ENCODE assay signal across 8 mouse cellular contexts in the genomic region with DNA sequence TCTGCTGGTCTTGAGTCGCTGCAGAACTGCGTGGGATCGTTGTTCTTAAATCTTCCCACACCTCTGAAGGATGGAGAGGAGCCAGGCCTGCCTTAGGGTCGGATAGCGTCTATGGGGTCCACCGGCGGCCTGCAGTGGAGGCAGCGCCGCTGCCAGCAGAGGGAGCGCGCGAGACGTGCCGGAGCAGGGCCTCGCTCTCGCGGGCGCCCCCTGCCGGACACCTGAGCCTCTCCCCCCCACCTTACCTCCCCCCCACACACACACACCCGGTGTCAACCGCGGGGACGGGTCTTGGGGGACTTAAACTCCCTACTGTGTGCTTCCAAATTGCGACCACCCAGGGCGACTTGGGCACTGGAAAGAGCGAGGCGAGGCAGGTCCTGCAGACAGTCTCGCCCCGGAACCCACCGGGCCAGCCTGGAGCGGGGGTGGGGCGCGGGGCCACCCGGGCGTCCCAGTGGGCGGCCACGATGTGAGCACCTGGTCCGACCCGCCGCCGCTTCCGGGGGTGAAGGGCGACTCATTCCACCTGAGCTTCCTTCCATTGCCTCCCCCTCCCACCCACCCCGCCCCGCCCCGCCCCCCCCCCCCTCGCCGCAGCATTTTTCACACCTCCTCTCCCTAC. TPM values are rescaled to one million over a fixed set of nuclear protein-coding genes. Genes with fewer than 3 reads are reported as not detected.
A peak's percentile ranks its signal among the peaks of the same experiment; 100 is the strongest.
DNase-seq lines count a peak whose midpoint lies in the region; TF ChIP-seq lines count a peak whose summit lies in the region.

No protein-coding gene starts in this region.

- 2% methylated on average over 38 of the region's 48 CpGs for WGBS in midbrain, embryonic 10.5 days
- WGBS in small intestine, adult 2 months = 2% methylated on average over 42 of the region's 48 CpGs

- TF ChIP-seq CTCF in cortical plate, adult 2 months (IDR thresholded peaks at IDR 0.05; ENCODE audit: extremely low read depth, insufficient read depth, low read length) = peak; percentile 74
- TF ChIP-seq CTCF in small intestine, adult 2 months (IDR thresholded peaks at IDR 0.05; ENCODE audit: extremely low read depth, insufficient read length, insufficient replicate concordance, low read depth, low read length) = peak; percentile 100

- H3K9me3 ChIP-seq in midbrain, embryonic 10.5 days (replicated peaks) = no peaks in the 10 kb centered on the region

- peaks cover 80% of the 10 kb centered on the region for H3K27me3 ChIP-seq in midbrain, embryonic 10.5 days (ENCODE audit: low read depth, poor library complexity, severe bottlenecking)
- H3K27me3 ChIP-seq in small intestine, adult 2 months (ENCODE audit: control insufficient read depth, insufficient read depth, low read length) = peaks cover 21% of the 10 kb centered on the region

- TF ChIP-seq POLR2A in cortical plate, adult 2 months (IDR thresholded peaks at IDR 0.05; ENCODE audit: extremely low read depth, insufficient read depth, low read length) = no peak
- TF ChIP-seq POLR2A in small intestine, adult 2 months (IDR thresholded peaks at IDR 0.05; ENCODE audit: low read depth, low read length) = no peak

- DNase-seq in adrenal gland, adult (ENCODE audit: inconsistent age in 2 of 2, low spot score in 1 of 2) = peak; percentile 78 to 91
- DNase-seq in adrenal gland, adult 8-10 months = no peak
- DNase-seq in gastrocnemius, postnatal 14 days = peak; percentile 89
- DNase-seq in induced T-regulatory cell, adult 2 months (ENCODE audit: low read depth) = peak; percentile 87
- peak; percentile 88 for DNase-seq in left cerebral cortex, postnatal 4 days
- peak; percentile 83 for DNase-seq in midbrain, embryonic 10.5 days (ENCODE audit: low spot score)

- peak overlapping the region; percentile 10; the same call in 1 of the 2 replicates for H3K4me3 ChIP-seq in cortical plate, adult 2 months (ENCODE audit: insufficient read depth, low read length)
- peak overlapping the region; percentile 45 for H3K4me3 ChIP-seq in midbrain, embryonic 10.5 days
- H3K4me3 ChIP-seq in small intestine, adult 2 months (ENCODE audit: low read depth, low read length) = peak overlapping the region; percentile 66

- no peak overlapping the region for H3K27ac ChIP-seq in cortical plate, adult 2 months (ENCODE audit: insufficient read depth, low read length)
- H3K27ac ChIP-seq in midbrain, embryonic 10.5 days (replicated peaks) = no peak overlapping the region
- no peak overlapping the region for H3K27ac ChIP-seq in small intestine, adult 2 months (ENCODE audit: insufficient read depth, low read depth, low read length)

- H3K4me1 ChIP-seq in cortical plate, adult 2 months (ENCODE audit: control insufficient read depth, insufficient read depth, low read length) = no peaks in the 10 kb centered on the region
- peaks cover 29% of the 10 kb centered on the region for H3K4me1 ChIP-seq in midbrain, embryonic 10.5 days
- peaks cover 10% of the 10 kb centered on the region for H3K4me1 ChIP-seq in small intestine, adult 2 months (ENCODE audit: control insufficient read depth, insufficient read depth, insufficient read length, low read length)

- intact Hi-C loops in gastrocnemius, postnatal 14 days (cut with DNase I; ENCODE audit: low total_unique reads) = no loop called here
- intact Hi-C loops in left cerebral cortex, postnatal 4 days (cut with DNase I) = loop anchor here (5.0 kb wide), 1 partner anchor 125 kb away; no protein-coding TSS in a partner anchor

- no peaks in the 10 kb centered on the region for H3K36me3 ChIP-seq in midbrain, embryonic 10.5 days
- no peaks in the 10 kb centered on the region for H3K36me3 ChIP-seq in small intestine, adult 2 months (ENCODE audit: control insufficient read depth, insufficient read depth, low read length)

RNA-seq across cellular contexts. Expression of a gene that starts 15.4 kb away (rescaled TPM):
- total RNA-seq in adrenal gland, adult 8-10 months (2022) = 10 to 100 TPM; 14.3 to 22.9 (median 15.7) TPM
- polyA plus RNA-seq in cortical plate, adult 2 months (2012; rRNA removed) = 19.5 and 19.9 TPM in 2 replicates
- 10 to 100 TPM; 10.6 to 11.6 TPM for total RNA-seq in gastrocnemius, postnatal 14 days (2021)
- 10 to 100 TPM; 26.4 to 27.4 TPM for total RNA-seq in left cerebral cortex, postnatal 4 days (2021)
- polyA plus RNA-seq in midbrain, embryonic 10.5 days (2016; fragmentation: Nextera tagmentation; extraction: Ambion mirVana) = 24.6 and 26.4 TPM in 2 replicates
- polyA plus RNA-seq in small intestine, adult 2 months (2012; rRNA removed) = 9.1 and 9.8 TPM in 2 replicates

RNA-seq across cellular contexts. Expression of a gene that starts 57.3 kb away (rescaled TPM):
- total RNA-seq in adrenal gland, adult 8-10 months (2022) = 100 to 1,000 TPM in 1 of 4 experiments, 10 to 100 TPM in 3; 74.3 to 104 (median 93.3) TPM
- polyA plus RNA-seq in cortical plate, adult 2 months (2012; rRNA removed) = 72.1 and 74.4 TPM in 2 replicates
- 10 to 100 TPM; 29.9 to 41.5 TPM for total RNA-seq in gastrocnemius, postnatal 14 days (2021)
- 100 to 1,000 TPM; 219 to 230 TPM for total RNA-seq in left cerebral cortex, postnatal 4 days (2021)
- polyA plus RNA-seq in midbrain, embryonic 10.5 days (2016; fragmentation: Nextera tagmentation; extraction: Ambion mirVana) = 194 and 206 TPM in 2 replicates
- 1.5 and 2.8 TPM in 2 replicates for polyA plus RNA-seq in small intestine, adult 2 months (2012; rRNA removed)

RNA-seq across cellular contexts. Expression of a gene that starts 58.0 kb away (rescaled TPM):
- total RNA-seq in adrenal gland, adult 8-10 months (2022) = 100 to 1,000 TPM; 151 to 278 (median 211) TPM
- 276 and 310 TPM in 2 replicates for polyA plus RNA-seq in cortical plate, adult 2 months (2012; rRNA removed)
- total RNA-seq in gastrocnemius, postnatal 14 days (2021) = 100 to 1,000 TPM; 110 to 114 TPM
- 100 to 1,000 TPM; 690 to 711 TPM for total RNA-seq in left cerebral cortex, postnatal 4 days (2021)
- polyA plus RNA-seq in midbrain, embryonic 10.5 days (2016; fragmentation: Nextera tagmentation; extraction: Ambion mirVana) = 1,542 and 1,692 TPM in 2 replicates
- polyA plus RNA-seq in small intestine, adult 2 months (2012; rRNA removed) = 12.0 and 29.5 TPM in 2 replicates

Comparison
In these comparisons a context has a peak if more than half of its experiments do, and no peak if none do; other contexts are left out.
1. H3K4me3 ChIP-seq: peak in every context shown above with its lines; median percentile 66 in small intestine, adult 2 months; 45 in midbrain, embryonic 10.5 days; 10 in cortical plate, adult 2 months.